Mouse (Mus musculus): ENCODE data around the gene Jun.

Gene Jun

DNA sequence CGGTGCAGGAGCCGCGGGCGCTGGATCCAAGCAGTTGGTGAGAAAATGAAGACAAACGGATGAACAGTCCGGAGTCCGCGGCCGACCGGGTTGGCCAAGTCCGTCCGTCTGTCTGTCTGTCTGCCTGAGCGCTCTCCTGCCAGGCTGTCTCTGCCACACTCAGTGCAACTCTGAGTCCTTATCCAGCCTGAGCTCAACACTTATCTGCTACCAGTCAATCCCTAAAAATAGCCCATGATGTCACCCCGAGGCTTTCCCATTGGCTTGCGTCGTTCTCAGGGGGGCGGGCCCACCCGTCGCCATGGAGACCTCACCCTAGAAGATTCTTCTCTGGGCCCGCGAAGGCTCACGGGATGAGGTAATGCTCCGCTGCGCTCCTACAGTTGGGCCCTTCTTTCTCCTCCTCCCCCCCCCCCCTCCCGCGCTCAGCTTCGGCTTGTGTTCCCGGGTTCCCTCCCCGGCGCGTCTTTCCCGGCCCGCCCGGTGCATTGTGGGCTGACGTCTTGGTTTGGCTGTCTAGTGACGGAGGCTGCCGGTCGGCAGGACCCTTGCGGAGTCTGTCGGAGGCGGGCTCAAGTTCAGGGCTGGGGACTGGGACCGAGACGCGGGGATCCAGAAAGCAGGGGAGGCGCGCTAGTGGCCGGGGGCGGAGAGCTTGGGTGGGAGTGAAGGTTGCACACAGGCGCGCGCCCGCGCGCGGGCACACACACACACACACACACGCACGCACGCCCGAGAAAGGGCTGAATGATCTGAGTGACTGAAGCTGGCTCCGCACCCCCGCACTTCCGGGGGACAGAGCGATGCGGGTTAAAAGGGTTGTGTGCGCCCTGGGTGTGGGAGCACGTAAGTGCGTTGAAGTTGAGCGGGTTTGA is at the start of gene Jun:
Gene Jun, minus strand, starts transcription at position 198 of the 875 bp plus-strand sequence.
- in situ Hi-C loops (cut with MboI, MseI), result loop anchor here in 1 of 2 experiments (5.0 kb wide), 3 partner anchors 50 to 135 kb away; no protein-coding TSS in a partner anchor

GRCm38 (mm10) chr4:95101684-95102083 is 49.7 kb upstream of the Jun start:
- in situ Hi-C loops (cut with MboI, MseI), result loop anchor here (5.0 kb wide), 3 partner anchors 49 to 91 kb away; partner anchors contain the start of gene Jun (in 1 of the 2)

- in situ Hi-C loops (cut with MboI, MseI), result loop anchor here (5.0 kb wide), 3 partner anchors 48 to 92 kb away; partner anchors contain the start of gene Jun (in 1 of the 2)
Observed at GRCm38 (mm10) chr4:95100694-95101093, 48.7 kb upstream of the Jun start.

GRCm38 (mm10) chr4:95099373-95099772 is 47.4 kb upstream of the Jun start:
- in situ Hi-C loops (cut with MboI, MseI), result loop anchor here in 1 of 2 experiments (5.0 kb wide), 1 partner anchor 63 kb away; no protein-coding TSS in a partner anchor

GRCm38 (mm10) chr4:95098722-95099097 is 46.7 kb upstream of the Jun start:
- in situ Hi-C loops (cut with MboI, MseI), result loop anchor here in 1 of 2 experiments (5.0 kb wide), 1 partner anchor 64 kb away; no protein-coding TSS in a partner anchor

DNA sequence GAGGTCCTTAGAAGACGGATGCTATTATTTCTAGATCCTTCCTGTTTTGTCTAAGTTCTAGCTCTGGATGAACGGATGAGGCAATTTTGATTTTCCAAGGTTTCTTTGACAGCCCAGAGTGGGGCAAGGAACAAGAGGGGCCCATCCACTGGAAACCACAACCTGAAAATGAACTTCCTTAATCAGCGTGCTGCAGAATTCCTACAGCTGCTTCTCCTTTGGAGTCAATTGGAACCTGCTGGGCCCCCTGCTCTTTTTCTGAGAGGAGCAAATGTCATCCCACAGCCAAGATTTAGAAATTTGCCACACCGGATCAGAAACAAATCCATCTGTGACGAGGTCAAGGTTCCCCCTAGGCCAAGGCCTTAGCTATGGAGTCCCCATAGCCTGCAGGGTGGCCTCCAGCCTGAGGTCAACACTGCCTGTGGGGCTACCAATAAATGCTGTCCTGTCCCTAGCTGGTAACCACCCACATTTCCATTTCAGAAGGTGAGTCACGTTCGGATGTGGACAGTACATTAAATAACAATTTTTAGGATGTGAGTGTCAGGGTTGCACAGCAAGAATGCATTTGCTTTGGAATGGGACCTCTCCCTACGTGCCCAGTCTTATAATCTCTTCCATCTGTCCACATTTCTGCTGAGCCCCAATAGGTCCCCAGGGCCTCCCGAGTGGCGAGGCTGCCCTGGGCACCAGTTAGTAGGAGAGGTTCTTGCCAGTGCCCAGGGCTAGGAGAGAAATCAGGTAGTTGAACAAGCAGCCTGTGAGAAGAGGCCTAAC is 46.1 kb upstream of the Jun start:
- in situ Hi-C loops (cut with MboI, MseI), result loop anchor here in 1 of 2 experiments (5.0 kb wide), 1 partner anchor 64 kb away; no protein-coding TSS in a partner anchor

DNA sequence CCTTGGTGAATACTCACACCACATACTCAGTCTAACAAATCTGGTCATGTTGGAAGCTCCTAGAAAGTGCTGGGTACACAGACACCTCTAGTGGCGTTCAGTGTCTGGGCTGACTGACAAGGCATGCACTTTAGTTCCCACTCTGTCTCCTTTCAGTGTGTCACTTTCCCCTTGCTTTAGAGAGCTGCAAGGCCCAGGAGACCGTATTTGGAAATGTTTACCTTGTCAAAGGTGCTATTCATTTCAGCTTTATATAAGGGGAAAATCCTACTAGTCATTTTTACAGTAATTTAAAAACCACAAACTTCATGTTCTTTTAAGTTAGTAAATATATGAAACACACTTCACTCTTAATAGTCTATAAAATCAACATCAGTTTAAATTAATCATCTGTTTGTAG is 44.7 kb upstream of the Jun start:
- in situ Hi-C loops (cut with MboI, MseI), result loop anchor here in 1 of 2 experiments (5.0 kb wide), 1 partner anchor 66 kb away; no protein-coding TSS in a partner anchor

GRCm38 (mm10) chr4:95095911-95096310 is 43.9 kb upstream of the Jun start:
- in situ Hi-C loops (cut with MboI, MseI), result loop anchor here in 1 of 2 experiments (5.0 kb wide), 1 partner anchor 66 kb away; no protein-coding TSS in a partner anchor

GRCm38 (mm10) chr4:95095355-95095754 is 43.3 kb upstream of the Jun start:
- in situ Hi-C loops (cut with MboI, MseI), result loop anchor here in 1 of 2 experiments (5.0 kb wide), 1 partner anchor 67 kb away; no protein-coding TSS in a partner anchor

DNA sequence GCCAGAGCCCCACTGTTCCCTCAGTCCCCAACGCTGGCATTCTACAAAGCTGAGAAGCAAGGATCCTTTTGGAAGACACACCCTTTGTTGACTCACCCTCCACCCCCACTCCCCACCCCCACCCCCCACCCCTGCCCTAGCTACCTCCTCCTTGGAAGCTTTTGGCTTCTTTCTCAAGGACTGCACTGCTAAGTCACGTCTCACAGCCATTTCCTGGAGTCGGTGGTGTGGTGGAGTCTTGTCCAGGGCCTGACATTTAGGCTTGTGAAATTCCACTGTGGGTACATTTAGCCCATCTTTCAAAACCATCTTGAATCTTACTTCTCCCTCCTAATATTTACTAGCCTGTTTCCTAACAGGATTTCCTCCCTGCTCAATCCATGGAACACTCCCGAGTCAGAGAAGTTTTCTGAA is 42.7 kb upstream of the Jun start:
- in situ Hi-C loops (cut with MboI, MseI), result loop anchor here in 1 of 2 experiments (5.0 kb wide), 1 partner anchor 68 kb away; no protein-coding TSS in a partner anchor

DNA sequence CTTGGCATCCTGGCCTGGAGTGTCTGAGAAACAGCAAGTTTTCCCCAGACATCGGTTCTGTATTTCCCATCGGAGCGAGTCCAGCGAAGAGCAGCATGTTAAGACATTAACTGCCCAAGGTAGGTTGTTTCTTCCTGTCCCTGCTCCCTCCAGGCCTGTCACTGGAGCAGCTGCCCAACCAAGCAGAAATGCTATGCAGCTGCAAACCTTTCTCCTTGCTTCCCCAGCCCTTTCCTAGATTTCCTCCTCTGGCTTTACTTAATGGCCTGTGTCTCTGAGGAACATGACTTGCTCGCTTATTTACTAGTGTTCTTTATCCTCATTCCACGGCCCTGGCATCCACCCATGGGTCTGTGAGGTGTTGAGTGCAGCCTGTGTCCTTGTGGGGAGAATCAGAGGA is 41.6 kb upstream of the Jun start:
- in situ Hi-C loops (cut with MboI, MseI), result no loop called here

DNA sequence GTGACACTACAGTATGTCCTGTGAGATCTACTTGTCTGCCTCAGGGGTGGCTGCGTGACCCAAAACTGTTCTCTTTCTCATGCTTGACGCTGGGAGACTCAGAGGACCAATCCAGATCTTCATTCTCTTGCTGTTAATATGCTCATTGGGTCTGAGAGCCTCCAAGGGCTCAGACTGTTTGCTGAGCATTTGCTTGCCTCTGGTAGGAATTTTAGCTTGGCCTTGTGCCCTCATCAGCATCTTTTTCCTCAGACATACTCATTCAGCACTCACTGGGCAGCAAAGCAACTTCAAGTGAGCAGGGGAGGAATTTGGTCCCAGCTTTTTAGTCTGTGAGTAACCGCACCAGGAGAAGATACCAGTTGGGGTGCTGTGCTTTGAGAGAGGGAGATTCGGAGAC is 40.5 kb upstream of the Jun start:
- in situ Hi-C loops (cut with MboI, MseI), result no loop called here

DNA sequence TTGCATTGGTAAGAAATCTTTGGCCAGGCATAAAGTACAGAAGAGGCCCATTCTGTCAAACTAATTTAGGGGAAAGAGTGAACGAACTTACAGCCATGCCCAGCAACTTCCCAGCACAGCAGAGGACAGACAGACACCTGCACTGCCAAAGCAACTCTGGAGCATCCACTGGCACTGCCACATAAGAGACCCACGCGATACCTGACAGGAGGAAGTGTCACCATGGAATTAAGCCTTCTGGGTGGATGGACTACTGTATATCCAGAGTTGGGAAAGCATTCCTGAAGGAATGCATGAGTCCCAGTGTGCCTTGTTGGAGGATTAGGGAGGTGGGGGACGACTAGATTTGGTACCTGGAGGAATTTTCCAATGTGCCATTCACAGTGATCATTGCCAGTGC is 39.5 kb upstream of the Jun start:
- in situ Hi-C loops (cut with MboI, MseI), result no loop called here

- in situ Hi-C loops (cut with MboI, MseI), result no loop called here
Observed at GRCm38 (mm10) chr4:95089968-95090367, 37.9 kb upstream of the Jun start.

DNA sequence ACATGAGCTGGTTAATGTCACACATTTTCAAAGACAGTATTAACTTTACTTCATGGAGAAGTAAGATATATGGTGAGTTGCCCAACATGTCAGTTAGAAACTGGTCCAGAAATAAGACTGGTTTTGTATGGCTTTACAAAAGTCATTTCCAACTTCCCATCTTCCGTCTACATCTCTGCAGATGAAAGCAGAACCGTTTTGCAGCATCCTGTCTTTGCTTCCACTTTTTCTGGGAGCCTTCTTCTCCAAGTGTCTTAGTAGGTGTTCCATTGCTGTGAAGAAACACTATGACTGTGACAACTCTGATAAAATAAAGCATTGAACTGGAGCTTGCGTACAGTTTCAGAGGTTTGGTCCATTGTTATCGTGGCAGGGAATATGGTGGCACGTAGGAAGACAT is 37.0 kb upstream of the Jun start:
- in situ Hi-C loops (cut with MboI, MseI), result no loop called here

DNA sequence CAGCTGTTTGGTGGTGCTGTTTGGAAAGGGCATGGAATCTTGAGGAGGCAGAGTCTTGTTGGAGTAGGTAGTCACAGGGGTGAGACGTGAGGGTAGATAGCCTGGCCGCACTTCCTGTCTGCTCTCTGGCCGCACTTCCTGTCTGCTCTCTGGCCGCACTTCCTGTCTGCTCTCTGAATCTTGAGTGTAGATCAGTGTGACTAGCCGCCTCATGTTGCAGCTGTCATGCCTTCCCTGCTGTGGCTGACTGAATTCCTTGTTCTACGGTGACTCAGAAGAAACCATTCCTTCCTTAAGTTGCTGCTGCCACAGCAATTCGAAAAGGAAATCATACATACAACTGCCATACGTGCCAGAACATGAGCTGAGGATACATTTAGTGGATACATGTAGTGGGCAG is 31.9 kb upstream of the Jun start:
- in situ Hi-C loops (cut with MboI, MseI), result no loop called here

DNA sequence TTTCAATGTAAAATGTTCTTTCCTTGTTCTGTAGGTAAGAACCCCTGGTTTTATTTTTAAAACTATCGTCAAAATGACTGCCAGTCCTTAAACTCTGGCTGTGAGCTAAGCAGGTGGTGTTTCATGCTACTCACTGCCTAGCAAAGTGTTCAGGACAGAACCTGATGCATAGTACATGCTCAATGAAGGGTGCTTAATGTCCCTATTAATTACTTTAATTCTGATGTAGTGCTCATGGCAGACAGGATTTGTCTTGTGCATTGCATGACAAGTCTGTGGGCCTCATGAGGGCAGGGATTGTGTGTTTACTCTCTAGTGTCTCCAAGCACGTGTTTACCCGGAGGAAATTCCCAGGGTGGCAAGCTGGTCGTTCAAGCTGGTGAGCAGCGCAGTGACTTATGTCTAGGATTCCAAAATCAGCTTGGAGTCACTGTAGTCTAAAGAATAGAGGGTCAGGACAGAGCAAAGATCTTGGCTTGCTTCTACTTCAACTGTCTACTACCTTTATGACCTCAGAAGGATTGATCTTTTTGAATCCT is 31.2 kb upstream of the Jun start:
- in situ Hi-C loops (cut with MboI, MseI), result no loop called here

DNA sequence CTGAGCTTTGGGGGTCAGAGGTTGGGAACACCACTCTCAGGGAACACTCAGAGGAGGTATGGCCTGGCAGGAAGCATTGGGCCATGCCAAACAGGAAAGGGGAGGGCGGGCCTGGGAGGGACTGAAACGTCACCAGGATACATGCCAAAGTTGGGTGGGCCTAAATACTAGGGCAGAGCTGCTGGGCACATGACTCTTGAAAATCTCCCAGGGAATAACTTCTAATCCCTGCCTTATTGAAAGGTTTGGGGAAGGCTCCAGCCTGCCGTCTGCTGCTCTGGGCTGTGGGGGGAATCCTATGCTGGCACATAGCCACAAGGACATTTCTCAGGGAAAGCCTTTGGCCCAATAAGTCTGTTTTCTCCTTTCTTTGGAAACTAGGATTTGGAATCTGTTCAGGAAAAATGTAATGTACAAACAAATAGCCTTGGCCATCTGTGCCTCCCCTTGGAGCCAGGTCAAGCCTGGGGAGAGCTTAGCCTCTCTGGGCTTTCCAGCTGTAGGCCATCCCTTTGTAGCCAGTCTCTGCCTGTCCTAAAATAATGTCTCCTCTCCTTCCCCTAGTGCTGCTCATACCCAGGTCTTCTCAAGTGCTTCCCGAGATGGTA is 30.6 kb upstream of the Jun start:
- in situ Hi-C loops (cut with MboI, MseI), result no loop called here

DNA sequence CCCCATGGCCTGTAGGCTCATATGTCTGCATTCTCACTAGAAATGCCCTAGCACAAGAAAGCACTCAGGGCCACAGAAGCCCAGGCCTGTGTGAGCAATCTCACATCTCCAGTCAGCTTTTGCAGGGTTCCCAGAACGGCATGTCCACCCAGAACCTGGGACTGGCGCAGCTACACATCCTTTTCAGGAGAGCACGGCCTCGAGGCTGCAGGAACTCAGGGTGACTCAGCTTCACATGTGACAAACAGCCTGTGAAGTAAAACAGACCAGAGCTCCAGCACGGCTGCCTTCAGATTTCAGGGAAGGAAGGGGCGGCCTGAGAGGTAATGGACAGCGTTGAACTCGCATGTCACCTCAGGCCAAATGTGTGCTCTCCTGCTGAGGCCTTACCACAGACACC is 29.6 kb upstream of the Jun start:
- in situ Hi-C loops (cut with MboI, MseI), result no loop called here

DNA sequence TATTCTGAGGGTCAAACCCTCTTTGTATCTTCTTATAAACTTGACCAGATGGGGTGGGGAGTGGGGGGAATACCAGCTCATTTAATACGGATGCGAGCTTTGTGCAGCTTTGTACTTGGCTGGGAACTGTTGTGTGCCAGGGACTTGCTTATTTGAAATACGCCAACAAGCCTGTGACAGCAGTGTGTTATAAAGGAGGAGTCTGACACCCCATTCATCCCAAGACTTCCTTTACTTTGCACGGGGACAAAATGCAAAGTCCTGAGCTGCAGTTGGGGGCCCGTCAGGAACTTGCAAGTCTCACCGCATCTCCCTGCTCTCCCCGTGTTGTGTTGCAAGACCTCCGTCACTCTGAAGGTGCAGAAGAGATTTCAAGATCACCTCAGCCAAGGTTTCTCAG is 26.6 kb upstream of the Jun start:
- in situ Hi-C loops (cut with MboI, MseI), result no loop called here

GRCm38 (mm10) chr4:95076279-95076678 is 24.3 kb upstream of the Jun start:
- in situ Hi-C loops (cut with MboI, MseI), result no loop called here

Data from T-helper 17 cell (primary cell).